Mouse (Mus musculus): Measurements from ENCODE around the gene Pip5k1c. TPM values are rescaled to one million over a fixed set of nuclear protein-coding genes. Genes with fewer than 3 reads are reported as not detected.

Pip5k1c gene
- total RNA-seq, 4 experiments from 2014 or later, result 42.6 to 61.1 (median 53.3) TPM

Small RNA genes within 50 kb of the gene (microRNA-seq; reads per million reads assigned to microRNA genes)
- gene Mir3057, result 5.4 to 5.7 reads per million in 2 experiments

Other genes with a start within 250 kb of the Pip5k1c start
- 100 to 1,000 TPM; 185 to 247 (median 197) TPM for gene Sgta, start 232.8 kb upstream of the Pip5k1c start, total RNA-seq (2022)
- gene Thop1, start 222.9 kb upstream of the Pip5k1c start, total RNA-seq (2022), result 10 to 100 TPM; 43.6 to 59.2 (median 45.7) TPM
- gene Creb3l3, start 194.1 kb upstream of the Pip5k1c start, total RNA-seq (2022), result 1 to 10 TPM in 2 of 4 experiments, under 1 TPM in 2; 0.35 to 2.7 (median 1.3) TPM
- gene Map2k2, start 187.0 kb upstream of the Pip5k1c start, total RNA-seq (2022), result 100 to 1,000 TPM; 169 to 227 (median 204) TPM
- 10 to 100 TPM; 86.5 to 94.0 (median 92.3) TPM for gene Zbtb7a, start 157.7 kb upstream of the Pip5k1c start, total RNA-seq (2022)
- gene Pias4, start 125.0 kb upstream of the Pip5k1c start, total RNA-seq (2022), result 10 to 100 TPM; 22.8 to 32.5 (median 30.1) TPM
- 1,000 to 10,000 TPM; 1,447 to 1,655 (median 1,598) TPM for gene Eef2, start 116.3 kb upstream of the Pip5k1c start, total RNA-seq (2022)
- 10 to 100 TPM; 67.7 to 88.0 (median 81.8) TPM for gene Dapk3, start 110.0 kb upstream of the Pip5k1c start, total RNA-seq (2022)
- gene 4930442H23Rik, start 109.1 kb upstream of the Pip5k1c start, total RNA-seq (2022), result not detected
- gene Nmrk2, start 90.9 kb upstream of the Pip5k1c start, total RNA-seq (2022), result not detected
- 1 to 10 TPM; 3.8 to 6.4 (median 4.4) TPM for gene Atcay, start 62.1 kb upstream of the Pip5k1c start, total RNA-seq (2022)
- 10 to 100 TPM; 27.6 to 35.6 (median 30.0) TPM for gene Zfr2, start 59.8 kb upstream of the Pip5k1c start, total RNA-seq (2022)
- 1 to 10 TPM in 3 of 4 experiments, under 1 TPM in 1; 0.67 to 2.1 (median 1.5) TPM for gene Matk, start 40.0 kb upstream of the Pip5k1c start, total RNA-seq (2022)
- gene Mrpl54, start 26.0 kb upstream of the Pip5k1c start, total RNA-seq (2022), result 100 to 1,000 TPM; 100 to 139 (median 113) TPM
- gene Apba3, start 26.0 kb upstream of the Pip5k1c start, total RNA-seq (2022), result 10 to 100 TPM; 61.9 to 72.3 (median 66.4) TPM
- under 1 TPM; 0.22 to 0.81 (median 0.29) TPM for gene Tjp3, start 1.4 kb upstream of the Pip5k1c start, total RNA-seq (2022)
- gene Cactin, start 28.1 kb downstream of the Pip5k1c start, total RNA-seq (2022), result 10 to 100 TPM; 37.7 to 47.5 (median 42.5) TPM
- 10 to 100 TPM; 35.6 to 52.1 (median 42.0) TPM for gene Tbxa2r, start 35.8 kb downstream of the Pip5k1c start, total RNA-seq (2022)
- gene Gipc3, start 50.3 kb downstream of the Pip5k1c start, total RNA-seq (2022), result 10 to 100 TPM in 2 of 4 experiments, 1 to 10 TPM in 2; 3.7 to 17.7 (median 9.3) TPM
- gene Hmg20b, start 57.5 kb downstream of the Pip5k1c start, total RNA-seq (2022), result 100 to 1,000 TPM in 3 of 4 experiments, 10 to 100 TPM in 1; 94.2 to 121 (median 112) TPM
- 10 to 100 TPM; 18.3 to 25.7 (median 22.0) TPM for gene Mfsd12, start 64.5 kb downstream of the Pip5k1c start, total RNA-seq (2022)
- 1 to 10 TPM; 1.6 to 5.3 (median 2.4) TPM for gene 4930404N11Rik, start 72.9 kb downstream of the Pip5k1c start, total RNA-seq (2022)
- 10 to 100 TPM; 47.1 to 52.7 (median 49.9) TPM for gene Fzr1, start 85.6 kb downstream of the Pip5k1c start, total RNA-seq (2022)
- gene Dohh, start 91.5 kb downstream of the Pip5k1c start, total RNA-seq (2022), result 10 to 100 TPM; 49.8 to 60.2 (median 55.0) TPM
- gene Gm48551, start 91.5 kb downstream of the Pip5k1c start, total RNA-seq (2022), result 1 to 10 TPM in 2 of 4 experiments, under 1 TPM in 2; 0.65 to 2.9 (median 1.0) TPM
- 1 to 10 TPM; 2.0 to 4.2 (median 2.6) TPM for gene Gm48552, start 96.0 kb downstream of the Pip5k1c start, total RNA-seq (2022)
- 1 to 10 TPM in 2 of 4 experiments, under 1 TPM in 2; 0.78 to 2.0 (median 0.96) TPM for gene Smim24, start 100.1 kb downstream of the Pip5k1c start, total RNA-seq (2022)
- 100 to 1,000 TPM; 113 to 191 (median 144) TPM for gene Nfic, start 162.7 kb downstream of the Pip5k1c start, total RNA-seq (2022)
- gene Celf5, start 189.7 kb downstream of the Pip5k1c start, total RNA-seq (2022), result 1 to 10 TPM in 3 of 4 experiments, under 1 TPM in 1; 0.17 to 2.5 (median 1.7) TPM
- gene Ncln, start 203.4 kb downstream of the Pip5k1c start, total RNA-seq (2022), result 100 to 1,000 TPM; 115 to 136 (median 123) TPM
- gene S1pr4, start 207.2 kb downstream of the Pip5k1c start, total RNA-seq (2022), result 1 to 10 TPM in 2 of 4 experiments, under 1 TPM in 2; 0.56 to 1.7 (median 0.92) TPM
- gene Gna15, start 231.3 kb downstream of the Pip5k1c start, total RNA-seq (2022), result 1 to 10 TPM in 3 of 4 experiments, under 1 TPM in 1; 0.70 to 2.2 (median 1.6) TPM

Data from adrenal gland, adult 8-10 months (tissue).